Mouse (Mus musculus) midbrain, embryonic 14.5 days (tissue): Measurements from ENCODE around the gene L3hypdh. TPM values are rescaled to one million over a fixed set of nuclear protein-coding genes. Genes with fewer than 3 reads are reported as not detected.

Experiments used
- ATAC-seq: fragments of 200-750 bp; cut with Nextera tagmentation; 2 replicates; pipeline ENCODE4 v1.8.0; 2017; ENCODE audit warnings: moderate number of reproducible peaks, moderate library complexity; ENCODE audit not compliant: low FRiP score, low TSS enrichment
- DNase-seq: peaks from one replicate; pipeline ENCODE4 v3.0.0-alpha.2; 2015
- H3K27ac ChIP-seq: fragments of 300-500 bp; sonication (generic); replicated peaks from 2 replicates; pipeline ENCODE4 v1.5.1; 2014; ENCODE audit warnings: mild to moderate bottlenecking, low read depth, low read length, moderate library complexity
- H3K27me3 ChIP-seq: fragments of 300-500 bp; sonication (generic); 2 replicates; pipeline ENCODE4 v1.6.1; 2014; ENCODE audit warnings: low read length, control low read depth, mixed read lengths; ENCODE audit not compliant: control insufficient read depth, insufficient read depth
- H3K36me3 ChIP-seq: fragments of 300-500 bp; sonication (generic); 2 replicates; pipeline ENCODE4 v1.6.1; 2014; ENCODE audit warnings: low read length, control low read depth; ENCODE audit not compliant: control insufficient read depth, insufficient read depth
- H3K4me1 ChIP-seq: fragments of 300-500 bp; sonication (generic); 2 replicates; pipeline ENCODE4 v1.6.1; 2014; ENCODE audit warnings: mild to moderate bottlenecking, antibody characterized with exemption, low read length, control low read depth; ENCODE audit not compliant: control insufficient read depth, insufficient read depth
- H3K4me2 ChIP-seq: fragments of 300-500 bp; sonication (generic); 2 replicates; pipeline ENCODE4 v1.6.1; 2014; ENCODE audit warnings: mild to moderate bottlenecking, low read length, moderate library complexity
- H3K4me3 ChIP-seq: fragments of 300-500 bp; sonication (generic); replicated peaks from 2 replicates; pipeline ENCODE4 v1.5.1; 2014; ENCODE audit warnings: low read depth, low read length
- H3K9ac ChIP-seq: fragments of 300-500 bp; sonication (generic); replicated peaks from 2 replicates; pipeline ENCODE4 v1.6.1; 2014; ENCODE audit warnings: mild to moderate bottlenecking, low read length, moderate library complexity
- H3K9me3 ChIP-seq: fragments of 300-500 bp; sonication (generic); 2 replicates; pipeline ENCODE4 v1.6.1; 2016; ENCODE audit warnings: low read length, control low read depth, mixed read lengths; ENCODE audit not compliant: control insufficient read depth
- WGBS: fragments of 180-500 bp; shearing (Covaris S2); extraction: QIAGEN DNeasy Blood & Tissue Kit; methylation state at CpG from one replicate; pipeline ENCODE4 v1.1.7; 2014; 5-methylcytosine and 5-hydroxymethylcytosine counted together
- polyA plus RNA-seq: library from polyadenylated mRNA; unstranded; fragments of >200 nt; fragmentation: Nextera tagmentation; extraction: Ambion mirVana; gene quantifications from 2 replicates; pipeline ENCODE4 v1.2.1, GENCODE M21; 2014

Gene L3hypdh
- polyA plus RNA-seq, 1 experiment from 2014 or later = 11.7 TPM

- Histone ChIP-seq H3K27me3 (no peaks in the 10 kb centered on the region), H3K36me3 (peaks cover 50% of the 10 kb centered on the region), H3K9me3 (no peaks in the 10 kb centered on the region), H3K4me1 (peaks cover 21% of the 10 kb centered on the region), H3K4me2 (no peak overlapping the region), H3K4me3 (no peak overlapping the region), H3K27ac (no peak overlapping the region), H3K9ac (no peak overlapping the region)
- ATAC-seq (no peak), DNase-seq (no peak)
- 94% methylated on average over 4 of the region's 4 CpGs for WGBS
Measured at GRCm38 (mm10) chr12:72089802-72090201, 4.6 kb upstream of the L3hypdh start.

GRCm38 (mm10) chr12:72086166-72086825 is 1.1 kb upstream of the L3hypdh start:
- ATAC-seq (no peak), DNase-seq (no peak)
- peaks cover 29% of the 10 kb centered on the region for H3K4me1 ChIP-seq
- peak overlapping the region; percentile 92 for H3K9ac ChIP-seq
- no peaks in the 10 kb centered on the region for H3K9me3 ChIP-seq
- peak overlapping the region; percentile 98 for H3K27ac ChIP-seq
- peak overlapping the region; percentile 78 for H3K4me3 ChIP-seq
- under 1% methylated on average over 18 of the region's 18 CpGs for WGBS
- no peaks in the 10 kb centered on the region for H3K27me3 ChIP-seq
- H3K4me2 ChIP-seq = peak overlapping the region; percentile 87
- peaks cover 15% of the 10 kb centered on the region for H3K36me3 ChIP-seq

- WGBS = under 1% methylated on average over 31 of the region's 31 CpGs
- no peaks in the 10 kb centered on the region for H3K9me3 ChIP-seq
- peaks cover 29% of the 10 kb centered on the region for H3K4me1 ChIP-seq
- peak overlapping the region; percentile 92 for H3K9ac ChIP-seq
- H3K27ac ChIP-seq = peak overlapping the region; percentile 98
- H3K4me2 ChIP-seq = peak overlapping the region; percentile 87
- DNase-seq (no peak), ATAC-seq (peak; percentile 47; the same call in 1 of the 2 replicates)
- H3K27me3 ChIP-seq = no peaks in the 10 kb centered on the region
- H3K36me3 ChIP-seq = peaks cover 3% of the 10 kb centered on the region
- peak overlapping the region; percentile 78 for H3K4me3 ChIP-seq
Measured at GRCm38 (mm10) chr12:72085024-72085328, 263 bp downstream of the L3hypdh start.

GRCm38 (mm10) chr12:72084261-72085023 is 797 bp downstream of the L3hypdh start:
- ATAC-seq (peak; percentile 5), DNase-seq (peak; percentile 65)
- Histone ChIP-seq H3K27ac (peak overlapping the region; percentile 98), H3K36me3 (no peaks in the 10 kb centered on the region), H3K4me3 (peak overlapping the region; percentile 78), H3K4me1 (peaks cover 29% of the 10 kb centered on the region), H3K27me3 (no peaks in the 10 kb centered on the region), H3K9ac (peak overlapping the region; percentile 92), H3K9me3 (no peaks in the 10 kb centered on the region), H3K4me2 (peak overlapping the region; percentile 87)
- 3% methylated on average over 46 of the region's 46 CpGs for WGBS

- Histone ChIP-seq H3K27me3 (no peaks in the 10 kb centered on the region), H3K4me2 (no peak overlapping the region), H3K36me3 (no peaks in the 10 kb centered on the region), H3K4me3 (no peak overlapping the region), H3K27ac (no peak overlapping the region), H3K9me3 (no peaks in the 10 kb centered on the region), H3K9ac (no peak overlapping the region), H3K4me1 (peaks cover 24% of the 10 kb centered on the region)
- ATAC-seq (no peak), DNase-seq (no peak)
- 83% methylated on average over 9 of the region's 9 CpGs for WGBS
Measured at GRCm38 (mm10) chr12:72083265-72083664, 2.0 kb downstream of the L3hypdh start.

- no peak for ATAC-seq
- Histone ChIP-seq H3K4me2 (peak overlapping the region; percentile 16), H3K36me3 (no peaks in the 10 kb centered on the region), H3K27ac (no peak overlapping the region), H3K4me1 (peaks cover 15% of the 10 kb centered on the region), H3K9me3 (no peaks in the 10 kb centered on the region), H3K27me3 (no peaks in the 10 kb centered on the region), H3K9ac (no peak overlapping the region), H3K4me3 (no peak overlapping the region)
- no peak for DNase-seq
- 33% methylated on average over 18 of the region's 18 CpGs for WGBS
Measured at GRCm38 (mm10) chr12:72082370-72082769, 2.9 kb downstream of the L3hypdh start.

- Histone ChIP-seq H3K4me3 (no peak overlapping the region), H3K27me3 (no peaks in the 10 kb centered on the region), H3K36me3 (no peaks in the 10 kb centered on the region), H3K27ac (no peak overlapping the region), H3K9me3 (no peaks in the 10 kb centered on the region), H3K4me2 (peak overlapping the region; percentile 16; the same call in 1 of the 2 replicates), H3K9ac (no peak overlapping the region), H3K4me1 (peaks cover 11% of the 10 kb centered on the region; the same call in 1 of the 2 replicates)
- WGBS = 72% methylated on average over 3 of the region's 3 CpGs
- DNase-seq (no peak), ATAC-seq (no peak)
Measured at GRCm38 (mm10) chr12:72081961-72082360, 3.3 kb downstream of the L3hypdh start.

- 95% methylated on average over 3 of the region's 3 CpGs for WGBS
- no peaks in the 10 kb centered on the region for H3K27me3 ChIP-seq
- DNase-seq (no peak), ATAC-seq (no peak)
- H3K9me3 ChIP-seq = no peaks in the 10 kb centered on the region
- H3K4me3 ChIP-seq = no peak overlapping the region
- peaks cover 6% of the 10 kb centered on the region; the same call in 1 of the 2 replicates for H3K36me3 ChIP-seq
- H3K27ac ChIP-seq = no peak overlapping the region
- H3K4me1 ChIP-seq = 0 out of 2 replicates have a peak, but pooled peaks cover 8% of the 10 kb centered on the region
- no peak overlapping the region for H3K9ac ChIP-seq
- H3K4me2 ChIP-seq = no peak overlapping the region
Measured at GRCm38 (mm10) chr12:72078248-72078647, 7.0 kb downstream of the L3hypdh start.
